Mouse (Mus musculus): ENCODE data around the gene Nlrp9a. TPM values are rescaled to one million over a fixed set of nuclear protein-coding genes. Genes with fewer than 3 reads are reported as not detected.
"Not testable (repeated sequence)": the region's sequence is repeated elsewhere in the genome, so short reads cannot be mapped to it uniquely, and the experiment has no call there.

Gene Nlrp9a
- not detected in 2 replicates for polyA plus RNA-seq (2012; ENCODE audit: insufficient read depth, low replicate concordance)

DNA sequence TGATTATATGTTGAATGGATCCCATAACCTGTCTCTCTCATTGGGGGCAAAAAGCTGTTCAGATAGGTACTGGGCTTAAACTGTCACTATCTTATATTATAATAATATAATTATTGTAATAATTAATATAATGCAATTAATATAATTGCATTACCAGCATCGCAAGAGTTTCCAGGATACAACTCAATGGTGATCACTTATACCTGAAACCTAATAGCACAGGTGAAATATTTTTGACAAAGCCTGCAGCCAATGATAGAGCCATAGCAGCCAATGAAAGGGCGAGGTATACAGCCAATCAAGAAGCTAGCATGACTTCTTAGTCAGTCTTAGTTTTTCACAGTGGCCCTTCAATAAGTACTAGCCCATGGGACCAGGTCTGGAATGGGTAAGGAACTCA is at the start of gene Nlrp9a:
TSS of gene Nlrp9a (plus strand) at position 301 of the 400 bp plus-strand sequence.
- not testable (repeated sequence) for H3K4me1 ChIP-seq; H3K27me3 ChIP-seq (replicated peaks); H3K36me3 ChIP-seq (replicated peaks; ENCODE audit: low read length); H3K4me3 ChIP-seq (replicated peaks); H3K9me3 ChIP-seq

DNA sequence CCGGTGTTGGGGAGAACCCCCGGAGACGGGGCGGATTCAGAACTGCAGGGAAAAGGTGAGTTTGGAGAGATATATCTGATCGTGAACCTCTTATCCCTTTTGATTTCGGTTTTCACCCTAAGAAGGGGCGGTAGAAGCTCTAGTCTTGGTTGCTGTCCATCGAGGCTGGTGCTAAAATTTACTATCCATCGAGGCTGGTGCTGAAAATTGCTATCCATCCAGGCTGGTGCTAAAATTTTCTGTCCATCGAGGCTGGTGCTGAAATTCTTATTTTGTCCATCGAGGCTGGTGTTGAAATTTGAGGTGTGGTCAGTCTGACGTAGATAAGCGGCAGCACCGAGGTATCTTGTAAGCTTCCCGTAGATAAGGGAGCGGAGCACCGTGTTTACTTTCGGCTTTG is 45.3 kb upstream of the Nlrp9a start:
- H3K27me3 ChIP-seq (replicated peaks); H3K36me3 ChIP-seq (replicated peaks; ENCODE audit: low read length); H3K4me3 ChIP-seq (replicated peaks); H3K4me1 ChIP-seq: not testable (repeated sequence)
- peaks cover 12% of the 10 kb centered on the region for H3K9me3 ChIP-seq

DNA sequence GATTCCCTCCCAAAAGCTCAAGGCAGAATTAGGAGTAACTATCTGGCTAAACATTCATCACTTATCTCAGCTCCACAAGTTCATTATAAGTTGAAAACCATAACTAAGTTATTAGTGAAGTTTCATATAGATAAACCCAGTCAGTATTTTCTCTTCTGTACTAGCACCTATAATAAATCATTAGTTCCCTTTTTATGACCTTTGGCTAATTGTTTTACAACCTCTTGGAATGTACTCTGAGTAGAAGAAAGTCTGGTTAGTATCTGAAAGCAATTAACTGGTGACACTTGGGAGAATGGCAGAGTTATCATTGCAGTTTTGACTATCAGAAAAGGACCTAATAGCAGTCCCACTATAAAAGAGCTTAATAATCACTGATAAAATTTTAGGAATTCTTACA is 54.3 kb downstream of the Nlrp9a start:
- Histone ChIP-seq H3K27me3 (replicated peaks) (no peaks in the 10 kb centered on the region), H3K9me3 (peaks cover 3% of the 10 kb centered on the region; the same call in 1 of the 2 replicates), H3K4me1 (no peaks in the 10 kb centered on the region), H3K4me3 (replicated peaks) (no peak overlapping the region), H3K36me3 (replicated peaks; ENCODE audit: low read length) (no peaks in the 10 kb centered on the region)
- TF ChIP-seq GATA1 (IDR thresholded peaks at IDR 0.05; ENCODE audit: borderline replicate concordance, low read length) (no peak), FLI1 (IDR thresholded peaks at IDR 0.05; ENCODE audit: low read length) (no peak)

DNA sequence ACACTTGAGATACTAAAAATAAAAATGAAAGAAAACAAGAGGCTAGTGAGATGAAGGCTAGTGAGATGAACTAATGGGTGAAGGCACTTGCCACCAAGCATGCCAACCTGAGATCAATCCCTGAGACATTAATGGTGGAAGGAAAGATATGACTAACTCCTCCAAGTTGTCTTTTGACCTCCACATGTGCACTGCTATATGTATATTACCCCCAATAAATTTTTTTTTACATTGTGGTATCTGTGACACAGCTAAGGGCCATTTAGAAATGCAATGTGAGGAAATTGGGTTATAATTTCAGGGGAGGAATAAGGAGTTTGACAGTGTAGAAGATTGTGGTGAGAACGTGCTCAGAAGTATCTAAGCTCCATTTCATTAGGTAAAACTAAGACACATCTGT is 55.0 kb downstream of the Nlrp9a start:
- no peaks in the 10 kb centered on the region for H3K27me3 ChIP-seq (replicated peaks)
- peaks cover 3% of the 10 kb centered on the region; the same call in 1 of the 2 replicates for H3K9me3 ChIP-seq
- no peak for TF ChIP-seq FLI1 (IDR thresholded peaks at IDR 0.05; ENCODE audit: low read length)
- TF ChIP-seq GATA1 (IDR thresholded peaks at IDR 0.05; ENCODE audit: borderline replicate concordance, low read length): no peak
- H3K36me3 ChIP-seq (replicated peaks; ENCODE audit: low read length): no peaks in the 10 kb centered on the region
- H3K4me1 ChIP-seq: no peaks in the 10 kb centered on the region
- H3K4me3 ChIP-seq (replicated peaks): no peak overlapping the region

- not testable (repeated sequence) for H3K27me3 ChIP-seq (replicated peaks); H3K9me3 ChIP-seq; H3K4me3 ChIP-seq (replicated peaks); H3K36me3 ChIP-seq (replicated peaks; ENCODE audit: low read length); H3K4me1 ChIP-seq
Measured at GRCm38 (mm10) chr7:26618364-26618763, 83.5 kb downstream of the Nlrp9a start, which contains the start of gene Vmn1r185. Gene Vmn1r185, minus strand, starts transcription at chr7:26618464.

Other genes with a start within 250 kb of the Nlrp9a start
- not detected in 2 replicates for gene Cyp2a4, start 227.9 kb upstream of the Nlrp9a start, polyA plus RNA-seq (2012; ENCODE audit: insufficient read depth, low replicate concordance)
- gene Nlrp9c, start 131.3 kb upstream of the Nlrp9a start, polyA plus RNA-seq (2012; ENCODE audit: insufficient read depth, low replicate concordance): 0.55 TPM in 1 of 2 replicates, not detected in the other
- gene Nlrp4a, start 99.9 kb upstream of the Nlrp9a start, polyA plus RNA-seq (2012; ENCODE audit: insufficient read depth, low replicate concordance): not detected in 2 replicates
- not detected in 2 replicates for gene Vmn1r185, start 83.4 kb downstream of the Nlrp9a start, polyA plus RNA-seq (2012; ENCODE audit: insufficient read depth, low replicate concordance)
- gene Cyp2b23, start 151.4 kb downstream of the Nlrp9a start, polyA plus RNA-seq (2012; ENCODE audit: insufficient read depth, low replicate concordance): not detected in 2 replicates
- gene Cyp2b19, start 222.1 kb downstream of the Nlrp9a start, polyA plus RNA-seq (2012; ENCODE audit: insufficient read depth, low replicate concordance): 0.64 TPM in 1 of 2 replicates, not detected in the other

Measured in megakaryocyte, embryonic 14.5 days (primary cell).